Mouse (Mus musculus) midbrain, embryonic 10.5 days (tissue): ENCODE data around the gene Sgf29. TPM values are rescaled to one million over a fixed set of nuclear protein-coding genes. Genes with fewer than 3 reads are reported as not detected.
A peak's percentile ranks its signal among the peaks of the same experiment; 100 is the strongest.

Source experiments
- DNase-seq: peaks from one replicate; pipeline ENCODE4 v3.0.0-alpha.2; 2017; ENCODE audit warnings: low spot score
- H3K27ac ChIP-seq: fragments of 300-500 bp; sonication (generic); replicated peaks from 2 replicates; pipeline ENCODE4 v1.5.1; 2016; ENCODE audit warnings: mild to moderate bottlenecking
- H3K27me3 ChIP-seq: fragments of 300-500 bp; sonication (generic); 2 replicates; pipeline ENCODE4 v1.6.1; 2016; ENCODE audit warnings: low read depth, mild to moderate bottlenecking; ENCODE audit not compliant: poor library complexity, severe bottlenecking
- H3K36me3 ChIP-seq: fragments of 300-500 bp; sonication (generic); 2 replicates; pipeline ENCODE4 v1.6.1; 2016; ENCODE audit warnings: mild to moderate bottlenecking, moderate library complexity
- H3K4me1 ChIP-seq: fragments of 300-500 bp; sonication (generic); 2 replicates; pipeline ENCODE4 v1.6.1; 2016
- H3K4me3 ChIP-seq: fragments of 300-500 bp; sonication (generic); 2 replicates; pipeline ENCODE4 v1.5.1; 2016; ENCODE audit warnings: mild to moderate bottlenecking, moderate library complexity
- H3K9me3 ChIP-seq: fragments of 300-500 bp; sonication (generic); replicated peaks from 2 replicates; pipeline ENCODE4 v1.6.1; 2016; ENCODE audit warnings: mild to moderate bottlenecking
- WGBS: fragments of 180-500 bp; shearing (Covaris S2); methylation state at CpG from one replicate; pipeline ENCODE4 v1.1.7; 2016; 5-methylcytosine and 5-hydroxymethylcytosine counted together
- polyA plus RNA-seq: library from polyadenylated mRNA; unstranded; fragments of >200 nt; fragmentation: Nextera tagmentation; extraction: Ambion mirVana; gene quantifications from 2 replicates; pipeline ENCODE4 v1.2.1, GENCODE M21; 2016

Sgf29 gene
- polyA plus RNA-seq, 1 experiment from 2014 or later = 61.9 TPM

DNA sequence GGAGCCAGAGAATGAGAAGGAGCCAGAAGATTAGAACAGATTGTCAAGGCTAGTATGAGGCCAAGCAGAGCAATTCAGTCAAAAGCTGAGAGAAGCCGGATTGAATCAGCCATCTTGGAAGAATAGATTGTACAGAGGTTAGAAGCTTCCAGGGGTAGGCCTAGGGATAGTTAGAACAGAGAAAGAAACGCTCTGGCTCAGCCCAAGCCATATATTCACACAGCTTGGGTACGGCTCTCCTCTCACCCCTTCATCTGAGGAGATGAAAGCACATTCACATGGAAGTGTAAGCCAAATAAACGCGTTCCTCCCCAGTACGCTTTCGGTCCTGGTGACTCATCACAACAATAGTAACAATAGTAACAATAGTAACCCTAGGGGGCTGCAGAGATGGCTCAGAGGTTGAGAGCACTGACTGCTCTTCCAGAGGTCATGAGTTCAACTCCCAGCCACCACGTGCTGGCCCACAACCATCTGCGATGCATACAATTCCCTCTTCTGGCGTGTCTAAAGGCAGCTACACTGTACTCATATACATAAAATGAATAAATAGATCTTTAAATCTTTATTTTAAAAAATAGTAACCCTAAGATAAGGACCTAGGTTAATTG lies 45.4 kb downstream of the Sgf29 start:
- peak overlapping the region; percentile 91 for H3K4me3 ChIP-seq
- peaks cover 34% of the 10 kb centered on the region for H3K4me1 ChIP-seq
- peaks cover 53% of the 10 kb centered on the region for H3K36me3 ChIP-seq
- no peaks in the 10 kb centered on the region for H3K9me3 ChIP-seq
- H3K27ac ChIP-seq = peak overlapping the region; percentile 96
- WGBS = 37% methylated on average over 10 of the region's 10 CpGs
- H3K27me3 ChIP-seq = no peaks in the 10 kb centered on the region
- no peak for DNase-seq

DNA sequence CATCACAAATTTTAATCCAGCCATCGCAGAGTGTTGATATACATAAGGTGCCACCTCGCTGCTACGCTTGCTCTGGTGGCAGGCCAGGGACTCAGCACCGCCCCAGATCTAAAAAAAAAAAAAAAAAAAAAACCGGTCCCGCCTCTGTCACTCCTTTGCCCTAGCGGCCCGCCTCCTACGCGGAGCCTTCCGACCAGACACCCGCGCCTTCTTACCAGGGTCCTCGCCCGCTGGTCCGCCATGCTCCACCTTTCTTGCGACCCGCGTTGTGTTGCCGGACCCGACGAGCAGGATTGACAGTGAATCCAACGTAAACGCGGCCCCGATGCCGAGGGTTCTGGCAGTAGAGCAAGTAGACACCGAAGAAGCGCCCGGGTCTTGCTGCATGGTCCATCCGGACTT lies 46.1 kb downstream of the Sgf29 start, which contains the start of gene Bola2:
Bola2 (plus strand) TSS at position 192 of the 402 bp plus-strand sequence.
- Histone ChIP-seq H3K27me3 (no peaks in the 10 kb centered on the region), H3K4me3 (peak within 1 kb of the TSS; percentile 91), H3K9me3 (no peaks in the 10 kb centered on the region), H3K4me1 (peaks cover 40% of the 10 kb centered on the region), H3K36me3 (peaks cover 53% of the 10 kb centered on the region), H3K27ac (peak within 1 kb of the TSS; percentile 96)
- DNase-seq = no peak
- WGBS = 0% methylated on average over 31 of the region's 31 CpGs

DNA sequence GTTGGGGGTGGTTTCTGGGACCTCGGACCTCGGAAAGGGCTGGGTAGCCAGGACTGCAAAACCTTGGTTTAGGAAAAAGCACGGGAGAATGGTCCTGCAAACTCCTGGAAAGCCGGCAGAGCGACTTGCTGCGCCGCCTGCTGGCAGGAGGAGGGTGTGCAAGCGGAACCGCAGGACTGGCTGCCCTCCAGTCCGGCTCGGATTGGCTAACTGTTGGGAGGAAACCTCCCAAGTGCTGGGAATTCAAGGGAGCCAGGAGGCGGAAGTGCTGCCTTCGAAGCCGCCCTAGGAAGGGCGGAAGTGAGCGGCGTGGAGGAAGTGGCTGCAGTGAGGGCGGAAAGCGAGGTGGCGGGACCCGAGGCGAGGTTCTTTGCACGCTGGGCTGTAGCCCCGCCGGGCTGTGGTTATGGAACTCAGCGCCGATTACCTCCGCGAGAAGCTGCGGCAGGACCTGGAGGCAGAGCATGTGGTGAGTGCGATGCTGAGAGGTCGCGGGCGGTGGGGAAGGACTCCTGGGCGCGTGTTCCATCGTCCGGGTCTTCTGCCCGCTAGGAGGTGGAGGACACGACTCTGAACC lies 46.6 kb downstream of the Sgf29 start, which contains the start of gene Slx1b:
Slx1b (minus strand) TSS at position 154 of the 577 bp plus-strand sequence.
- H3K9me3 ChIP-seq = no peaks in the 10 kb centered on the region
- H3K27me3 ChIP-seq = no peaks in the 10 kb centered on the region
- peak; percentile 97 for DNase-seq
- WGBS = under 1% methylated on average over 40 of the region's 40 CpGs
- peak within 1 kb of the TSS; percentile 91 for H3K4me3 ChIP-seq
- H3K4me1 ChIP-seq = peaks cover 42% of the 10 kb centered on the region
- peaks cover 54% of the 10 kb centered on the region for H3K36me3 ChIP-seq
- peak within 1 kb of the TSS; percentile 96 for H3K27ac ChIP-seq

DNA sequence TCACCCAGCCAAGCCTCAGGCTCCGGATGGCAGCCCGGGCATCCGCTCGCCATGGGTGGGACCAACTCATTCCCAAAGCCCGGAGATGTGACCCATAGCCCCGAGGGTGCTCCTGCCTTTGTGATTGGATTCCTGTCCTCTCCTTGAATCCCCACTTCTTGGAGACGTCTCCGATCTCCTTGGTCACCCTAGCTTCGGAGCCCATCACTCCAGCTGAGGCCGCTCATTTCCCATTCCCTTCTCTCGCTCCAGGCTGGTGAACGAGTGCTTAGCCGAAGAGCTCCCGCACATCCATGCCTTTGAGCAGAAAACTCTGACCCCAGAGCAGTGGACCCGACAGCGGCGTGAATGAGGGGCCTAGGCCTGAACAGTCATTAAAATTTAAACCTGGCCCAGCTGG lies 47.2 kb downstream of the Sgf29 start:
- peaks cover 48% of the 10 kb centered on the region for H3K4me1 ChIP-seq

DNA sequence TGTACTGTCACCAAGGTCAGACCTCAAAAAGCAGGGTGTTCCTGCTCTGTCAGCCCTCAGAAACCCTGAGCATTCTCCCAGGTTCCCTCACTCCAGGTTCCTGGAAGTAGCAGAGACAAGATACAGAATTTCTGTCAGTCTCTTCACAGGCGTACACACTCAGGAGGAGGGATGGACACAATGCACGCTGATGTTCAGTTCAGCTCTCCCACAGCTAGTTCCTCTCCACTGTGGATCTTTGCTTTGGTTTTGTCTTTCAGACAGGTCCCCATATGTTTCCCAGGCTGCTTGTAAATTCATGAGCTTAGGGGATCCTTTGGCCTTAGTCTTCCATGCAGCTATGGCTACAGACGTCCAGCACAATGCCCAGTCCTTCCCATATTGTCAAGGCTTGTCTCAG lies 47.8 kb downstream of the Sgf29 start:
- H3K27ac ChIP-seq = peak overlapping the region; percentile 96; the same call in 1 of the 2 replicates
- no peak for DNase-seq
- peaks cover 53% of the 10 kb centered on the region for H3K4me1 ChIP-seq
- WGBS = 87% methylated on average over 3 of the region's 3 CpGs
- H3K36me3 ChIP-seq = peaks cover 42% of the 10 kb centered on the region
- H3K9me3 ChIP-seq = no peaks in the 10 kb centered on the region
- peaks cover 6% of the 10 kb centered on the region for H3K27me3 ChIP-seq
- peak overlapping the region; percentile 91 for H3K4me3 ChIP-seq

More for the DNA sequence above, 47.2 kb downstream of the Sgf29 start:
- DNase-seq = no peak
- WGBS = 7% methylated on average over 17 of the region's 17 CpGs
- Histone ChIP-seq H3K9me3 (no peaks in the 10 kb centered on the region), H3K27me3 (no peaks in the 10 kb centered on the region), H3K36me3 (peaks cover 48% of the 10 kb centered on the region), H3K4me3 (peak overlapping the region; percentile 91), H3K27ac (peak overlapping the region; percentile 96)

DNA sequence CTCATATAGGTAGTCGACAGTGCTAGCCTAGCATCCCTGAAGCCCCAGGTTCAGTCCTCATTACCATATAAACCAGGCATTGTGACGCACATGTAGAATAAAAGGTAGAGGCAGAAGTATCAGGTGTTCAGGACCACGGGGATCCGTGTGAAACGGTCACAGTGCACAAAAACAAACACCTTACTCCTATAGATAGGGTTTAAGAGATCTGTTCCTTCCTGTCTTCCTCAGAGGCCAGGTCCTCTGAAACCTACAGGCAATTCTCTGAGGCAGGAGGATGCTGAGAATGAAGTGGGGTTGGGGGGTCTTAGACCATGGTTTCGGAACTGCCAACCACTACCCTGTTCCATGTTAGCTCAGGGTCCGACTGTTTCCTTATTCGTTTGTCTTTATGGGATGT lies 48.7 kb downstream of the Sgf29 start:
- no peak for DNase-seq
- Histone ChIP-seq H3K4me3 (peak overlapping the region; percentile 91; the same call in 1 of the 2 replicates), H3K9me3 (no peaks in the 10 kb centered on the region), H3K36me3 (peaks cover 33% of the 10 kb centered on the region), H3K27ac (no peak overlapping the region), H3K4me1 (peaks cover 61% of the 10 kb centered on the region), H3K27me3 (peaks cover 15% of the 10 kb centered on the region)
- WGBS = 96% methylated on average over 8 of the region's 8 CpGs

DNA sequence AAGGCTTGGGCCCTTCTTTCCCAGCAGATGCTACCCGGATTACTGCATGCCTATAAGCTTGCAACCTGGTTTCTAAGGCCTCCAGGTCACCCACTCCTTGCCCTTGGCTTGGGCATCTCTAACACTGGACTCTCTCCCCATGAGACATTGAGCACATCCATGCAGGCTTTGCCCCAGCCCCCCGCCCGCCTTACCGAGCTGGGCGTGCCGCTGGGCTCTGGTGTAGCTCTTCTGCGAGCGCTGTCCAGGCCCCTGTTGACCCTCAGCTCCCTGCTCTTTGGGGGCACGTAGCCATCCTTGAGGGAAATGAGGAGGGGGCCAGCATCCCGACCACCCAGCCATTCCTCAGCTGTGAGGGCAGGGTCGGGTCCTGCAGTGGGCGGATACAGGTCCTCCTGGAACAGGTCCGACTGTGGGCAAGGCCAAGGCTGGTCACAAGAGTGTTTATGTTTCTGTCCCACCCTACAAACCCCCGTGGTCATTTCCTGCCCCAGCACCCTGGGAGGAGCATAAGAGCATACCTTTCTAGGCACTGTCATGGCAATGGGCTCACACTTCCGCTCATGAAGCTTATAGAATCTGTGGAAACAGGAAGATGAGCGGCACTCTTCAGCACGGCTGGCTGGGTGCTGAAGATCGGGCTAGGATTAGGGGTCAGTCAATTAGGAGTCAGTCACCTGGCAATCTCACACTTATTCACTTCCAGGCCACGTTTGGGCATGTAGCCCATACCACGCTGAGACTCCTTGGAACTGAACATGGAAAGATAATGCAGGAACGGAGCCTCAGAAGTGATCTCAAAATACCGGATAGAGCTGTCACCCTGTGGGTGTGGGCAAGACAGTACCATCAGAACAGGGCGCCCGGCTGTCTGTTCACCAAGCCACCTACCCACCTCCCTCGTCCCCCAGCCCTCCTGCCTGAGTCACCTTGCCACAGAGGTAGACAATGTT lies 51.2 kb downstream of the Sgf29 start:
- H3K27me3 ChIP-seq = peaks cover 39% of the 10 kb centered on the region
- peak overlapping the region; percentile 32; the same call in 1 of the 2 replicates for H3K4me3 ChIP-seq
- DNase-seq = no peak
- peak overlapping the region; percentile 30; the same call in 1 of the 2 replicates for H3K27ac ChIP-seq
- H3K9me3 ChIP-seq = no peaks in the 10 kb centered on the region
- peaks cover 32% of the 10 kb centered on the region for H3K36me3 ChIP-seq
- 86% methylated on average over 25 of the region's 25 CpGs for WGBS
- peaks cover 68% of the 10 kb centered on the region for H3K4me1 ChIP-seq

DNA sequence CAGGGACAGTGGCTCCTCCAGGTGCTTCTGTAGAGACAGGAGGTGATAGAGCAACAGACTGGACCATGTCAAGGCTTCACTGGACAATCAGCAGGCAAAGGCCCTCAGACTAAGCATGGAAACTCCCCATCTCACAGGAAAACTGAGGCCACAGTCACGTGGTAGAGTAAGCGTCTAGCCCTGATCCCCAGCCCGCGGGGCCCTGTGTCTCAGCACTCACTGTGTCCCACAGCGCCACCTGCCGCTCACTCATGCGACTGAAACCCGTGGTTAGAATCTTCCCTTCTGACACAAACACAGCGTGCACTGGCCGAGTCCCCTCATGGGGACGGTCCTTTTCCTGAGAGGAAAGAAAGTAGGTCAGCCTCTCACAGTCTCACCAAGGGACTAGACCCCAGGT lies 52.0 kb downstream of the Sgf29 start:
- Histone ChIP-seq H3K27ac (peak overlapping the region; percentile 30), H3K27me3 (peaks cover 46% of the 10 kb centered on the region), H3K4me3 (peak overlapping the region; percentile 32; the same call in 1 of the 2 replicates), H3K36me3 (peaks cover 32% of the 10 kb centered on the region), H3K4me1 (peaks cover 68% of the 10 kb centered on the region), H3K9me3 (no peaks in the 10 kb centered on the region)
- peak; percentile 87 for DNase-seq
- 1% methylated on average over 11 of the region's 11 CpGs for WGBS

DNA sequence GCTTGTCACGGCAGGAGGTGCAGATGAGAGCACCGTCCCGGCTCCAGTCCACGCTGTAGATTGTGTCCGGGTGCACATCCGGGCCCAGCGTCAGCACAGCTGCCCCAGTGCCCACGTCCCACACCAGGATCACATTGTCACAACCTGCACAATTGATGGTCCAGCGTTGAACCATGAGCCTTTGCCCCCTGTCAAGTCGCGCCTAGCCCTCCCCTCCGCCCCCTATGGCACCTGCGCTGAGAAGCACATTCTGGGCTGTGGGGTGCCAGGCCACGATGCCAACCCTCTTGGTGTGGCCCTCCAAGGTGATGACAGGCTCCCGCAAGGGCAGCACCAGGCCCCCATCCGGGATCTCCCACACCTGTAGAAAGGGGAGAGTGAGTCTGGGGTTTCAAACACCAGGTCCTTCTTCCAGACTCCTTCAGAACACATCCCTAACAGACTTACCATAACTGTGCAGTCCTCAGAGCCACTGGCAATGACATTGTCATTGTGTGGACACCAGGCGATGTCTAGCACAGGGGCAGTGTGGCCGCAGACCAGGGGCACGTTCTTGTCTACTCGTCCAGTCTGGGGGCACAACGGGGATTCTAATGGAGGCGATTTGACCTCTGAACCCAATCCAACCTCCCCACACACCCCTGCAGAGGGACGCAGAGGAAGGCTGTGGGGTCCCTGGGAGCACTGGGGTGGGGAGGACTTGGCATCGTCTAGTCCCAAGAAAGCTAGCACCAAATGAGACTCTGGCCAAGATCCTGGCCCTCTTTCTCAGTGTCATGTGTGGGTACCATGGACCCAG lies 52.6 kb downstream of the Sgf29 start:
- Histone ChIP-seq H3K27ac (peak overlapping the region; percentile 30), H3K36me3 (peaks cover 32% of the 10 kb centered on the region), H3K4me3 (peak overlapping the region; percentile 77; the same call in 1 of the 2 replicates), H3K4me1 (peaks cover 62% of the 10 kb centered on the region), H3K27me3 (peaks cover 52% of the 10 kb centered on the region), H3K9me3 (no peaks in the 10 kb centered on the region)
- WGBS = 56% methylated on average over 24 of the region's 24 CpGs
- DNase-seq = no peak

DNA sequence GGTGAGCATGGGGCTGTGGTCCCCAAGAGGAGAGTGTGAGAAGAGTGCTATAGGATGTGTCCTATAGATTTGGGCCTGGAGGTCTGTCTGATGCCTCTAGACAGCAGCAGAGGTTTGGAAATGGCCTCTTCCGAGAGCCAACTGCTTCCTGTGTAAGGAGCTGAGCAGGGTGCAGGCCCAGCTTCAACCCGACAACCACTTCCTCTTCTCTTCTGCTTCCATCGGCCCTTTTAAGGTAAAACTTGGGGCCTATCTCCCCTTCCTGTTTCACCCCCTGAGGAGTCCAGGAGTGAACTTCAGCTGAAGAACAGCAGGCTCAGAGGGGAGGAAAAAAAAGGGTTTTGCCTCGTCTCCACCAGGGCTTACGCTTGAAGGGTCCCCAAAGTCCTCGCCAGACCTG lies 53.2 kb downstream of the Sgf29 start:
- Histone ChIP-seq H3K4me3 (peak overlapping the region; percentile 77; the same call in 1 of the 2 replicates), H3K27me3 (peaks cover 52% of the 10 kb centered on the region), H3K9me3 (no peaks in the 10 kb centered on the region), H3K36me3 (peaks cover 29% of the 10 kb centered on the region), H3K27ac (no peak overlapping the region), H3K4me1 (peaks cover 56% of the 10 kb centered on the region)
- 77% methylated on average over 6 of the region's 6 CpGs for WGBS
- DNase-seq = no peak

DNA sequence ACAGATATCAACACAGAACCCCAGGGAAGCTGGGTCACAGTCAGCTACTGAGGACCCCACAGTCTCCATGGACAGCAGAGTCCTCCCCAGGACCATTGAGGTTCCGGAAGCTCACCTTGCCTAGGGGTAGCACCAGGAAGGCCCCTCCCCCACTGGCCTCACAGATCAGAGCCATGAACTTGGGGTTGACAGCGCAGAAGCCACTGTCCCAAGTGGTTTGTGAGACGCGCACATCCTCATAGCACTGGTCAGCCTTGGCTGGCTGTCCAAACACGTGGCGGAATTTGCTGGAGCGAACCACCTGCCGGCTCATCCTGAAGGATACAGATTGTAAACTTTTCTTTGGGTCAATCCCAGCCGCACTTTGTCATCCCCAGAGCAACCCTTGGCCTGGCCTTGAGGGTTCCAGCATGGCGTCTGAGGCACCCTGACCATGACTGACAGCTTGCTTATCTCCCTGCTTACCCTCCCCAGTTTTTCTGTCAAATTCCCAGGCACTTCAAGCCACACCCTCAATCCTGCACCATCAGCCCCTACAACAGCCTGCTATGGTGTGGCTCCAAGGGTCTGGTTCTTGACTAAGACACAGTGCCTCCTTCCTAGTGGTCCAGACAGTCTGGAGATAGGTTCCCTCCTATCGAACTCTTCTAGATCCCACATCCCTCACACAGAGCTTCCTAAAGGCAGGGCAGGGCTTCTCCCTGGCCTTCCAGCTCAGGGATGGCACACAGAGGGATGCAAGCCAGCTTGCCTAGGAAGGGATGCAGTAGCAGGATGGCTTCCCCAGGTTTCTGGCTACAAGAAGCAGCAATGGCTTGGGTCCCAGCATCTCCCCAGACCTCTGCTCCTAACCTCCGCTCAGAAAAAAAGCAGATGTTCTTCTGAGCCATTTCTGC lies 54.0 kb downstream of the Sgf29 start:
- Histone ChIP-seq H3K4me1 (peaks cover 53% of the 10 kb centered on the region), H3K4me3 (peak overlapping the region; percentile 77), H3K36me3 (peaks cover 22% of the 10 kb centered on the region), H3K9me3 (no peaks in the 10 kb centered on the region), H3K27ac (no peak overlapping the region), H3K27me3 (peaks cover 52% of the 10 kb centered on the region)
- 80% methylated on average over 12 of the region's 12 CpGs for WGBS
- DNase-seq = no peak
